Mouse (Mus musculus) MEL (cell line): ENCODE measurements at regions not wholly inside any gene's neighbourhood (a gene's known extent, or its start where the extent isn't known, plus 50 kb on each side); places are given as distances from the start of the nearest gene placed in this dataset.

Experiments
- DNase-seq: peaks from one replicate; pipeline ENCODE4 v3.0.0; 2011; ENCODE audit warnings: low read depth, low spot score
- H3K27ac ChIP-seq: 2 replicates; pipeline ENCODE4 v1.5.1; 2012; ENCODE audit warnings: low read depth, mild to moderate bottlenecking, control low read depth, low read length, moderate library complexity; ENCODE audit not compliant: control insufficient read depth
- H3K27me3 ChIP-seq, 2 experiments: fragments of 150-350 bp in 1 of 2; sonication (generic) in 1 of 2; 2 replicates each; pipeline ENCODE4 v1.6.1; 2012; ENCODE audit warnings: low read length in 2 of 2, mild to moderate bottlenecking in 2 of 2, improper control_type of control experiment in 1 of 2, moderate library complexity in 1 of 2; ENCODE audit not compliant: insufficient read depth in 2 of 2, control insufficient read depth in 1 of 2
- H3K36me3 ChIP-seq, 2 experiments: 2 replicates each; pipeline ENCODE4 v1.6.1; 2012 to 2014; ENCODE audit warnings: low read length in 2 of 2, improper control_type of control experiment in 1 of 2, inconsistent platforms in 1 of 2, mild to moderate bottlenecking in 1 of 2; ENCODE audit not compliant: insufficient read depth in 2 of 2, control insufficient read depth in 1 of 2
- H3K4me1 ChIP-seq, 2 experiments: fragments of 150-350 bp in 1 of 2; sonication (generic) in 1 of 2; 2 replicates each; pipeline ENCODE4 v1.6.1; 2012; ENCODE audit warnings: low read length in 2 of 2, improper control_type of control experiment in 1 of 2, mild to moderate bottlenecking in 1 of 2; ENCODE audit not compliant: insufficient read depth in 2 of 2, control insufficient read depth in 1 of 2
- H3K4me3 ChIP-seq, 2 experiments: fragments of 150-350 bp in 1 of 2; sonication (generic) in 1 of 2; 2 replicates each; pipeline ENCODE4 v1.5.1; 2012; ENCODE audit warnings: low read depth in 2 of 2, low read length in 2 of 2, mild to moderate bottlenecking in 2 of 2, moderate library complexity in 2 of 2, control low read depth in 1 of 2, improper control_type of control experiment in 1 of 2; ENCODE audit not compliant: control insufficient read depth in 1 of 2, insufficient read depth in 1 of 2
- H3K79me2 ChIP-seq: 2 replicates; pipeline ENCODE4 v1.6.1; 2012; ENCODE audit warnings: mild to moderate bottlenecking, low read length, moderate library complexity; ENCODE audit not compliant: control insufficient read depth, poor library complexity, insufficient read depth
- H3K9ac ChIP-seq: 2 replicates; pipeline ENCODE4 v1.6.1; 2012; ENCODE audit warnings: low read depth, mild to moderate bottlenecking, control low read depth, low read length, moderate library complexity; ENCODE audit not compliant: control insufficient read depth, poor library complexity, severe bottlenecking
- H3K9me3 ChIP-seq: fragments of 150-350 bp; sonication (generic); replicated peaks from 2 replicates; pipeline ENCODE4 v1.6.1; 2012; ENCODE audit warnings: mild to moderate bottlenecking, low read length, improper control_type of control experiment, moderate library complexity; ENCODE audit not compliant: insufficient read depth
- CHD1 ChIP-seq: IDR thresholded peaks from 2 replicates; pipeline ENCODE4 v1.6.1; 2012; ENCODE audit warnings: low read depth, mild to moderate bottlenecking, inconsistent platforms, low read length, improper control_type of control experiment
- E2F4 ChIP-seq: IDR thresholded peaks from 2 replicates; pipeline ENCODE4 v1.6.1; 2011; ENCODE audit warnings: low read depth, low read length, improper control_type of control experiment, borderline replicate concordance
- EP300 ChIP-seq, 2 experiments: IDR thresholded peaks; 2 replicates each; pipeline ENCODE4 v1.6.1; 2011; ENCODE audit warnings: improper control_type of control experiment in 2 of 2, low read length in 2 of 2, low read depth in 1 of 2, mild to moderate bottlenecking in 1 of 2
- ETS1 ChIP-seq: IDR thresholded peaks from 2 replicates; pipeline ENCODE4 v1.6.1; 2012; ENCODE audit warnings: low read depth, mild to moderate bottlenecking, inconsistent platforms, low read length, improper control_type of control experiment, moderate library complexity
- GABPA ChIP-seq: IDR thresholded peaks from 2 replicates; pipeline ENCODE4 v1.6.1; 2012; ENCODE audit warnings: low read depth, mild to moderate bottlenecking, inconsistent platforms, low read length, improper control_type of control experiment, moderate library complexity
- GATA1 ChIP-seq: IDR thresholded peaks from 2 replicates; pipeline ENCODE4 v1.6.1; 2011; ENCODE audit warnings: low read depth, low read length, improper control_type of control experiment
- JUND ChIP-seq: IDR thresholded peaks from 2 replicates; pipeline ENCODE4 v1.6.1; 2011; ENCODE audit warnings: low read depth, mild to moderate bottlenecking, improper control_type of control experiment, low read length
- MAX ChIP-seq: IDR thresholded peaks from 2 replicates; pipeline ENCODE4 v1.6.1; 2011; ENCODE audit warnings: low read length, improper control_type of control experiment
- MEF2A ChIP-seq: IDR thresholded peaks from 2 replicates; pipeline ENCODE4 v1.6.1; 2014; ENCODE audit warnings: low read depth, mild to moderate bottlenecking, inconsistent platforms, low read length, improper control_type of control experiment; ENCODE audit not compliant: poor library complexity, insufficient replicate concordance, severe bottlenecking; ENCODE audit errors: extremely low read depth
- MXI1 ChIP-seq: IDR thresholded peaks from 2 replicates; pipeline ENCODE4 v1.6.1; 2011; ENCODE audit warnings: mild to moderate bottlenecking, low read depth, low read length, improper control_type of control experiment
- NRF1 ChIP-seq: IDR thresholded peaks from 2 replicates; pipeline ENCODE4 v1.6.1; 2014; ENCODE audit warnings: low read depth, mild to moderate bottlenecking, inconsistent platforms, low read length, improper control_type of control experiment, moderate library complexity; ENCODE audit not compliant: poor library complexity, insufficient read depth, severe bottlenecking
- POLR2AphosphoS2 ChIP-seq: IDR thresholded peaks from 2 replicates; pipeline ENCODE4 v1.6.1; 2011; ENCODE audit warnings: low read length, improper control_type of control experiment
- RAD21 ChIP-seq: IDR thresholded peaks from 2 replicates; pipeline ENCODE4 v1.6.1; 2011; ENCODE audit warnings: mild to moderate bottlenecking, low read depth, low read length, improper control_type of control experiment
- SIN3A ChIP-seq: IDR thresholded peaks from 2 replicates; pipeline ENCODE4 v1.6.1; 2012; ENCODE audit warnings: low read length, improper control_type of control experiment, inconsistent platforms
- SMC3 ChIP-seq: IDR thresholded peaks from 2 replicates; pipeline ENCODE4 v1.6.1; 2011; ENCODE audit warnings: low read depth, low read length, improper control_type of control experiment
- TCF12 ChIP-seq: IDR thresholded peaks from 2 replicates; pipeline ENCODE4 v1.6.1; 2014; ENCODE audit warnings: low read depth, mild to moderate bottlenecking, inconsistent platforms, low read length, improper control_type of control experiment, moderate library complexity
- USF1 ChIP-seq: IDR thresholded peaks from 2 replicates; pipeline ENCODE4 v1.6.1; 2014; ENCODE audit warnings: low read depth, mild to moderate bottlenecking, inconsistent platforms, low read length, improper control_type of control experiment, moderate library complexity
- USF2 ChIP-seq, 2 experiments: IDR thresholded peaks; 2 replicates each; pipeline ENCODE4 v1.6.1; 2011 to 2012; ENCODE audit warnings: improper control_type of control experiment in 2 of 2, low read length in 2 of 2, borderline replicate concordance in 1 of 2, inconsistent platforms in 1 of 2, low read depth in 1 of 2, mild to moderate bottlenecking in 1 of 2; ENCODE audit not compliant: insufficient read depth in 1 of 2
- ZC3H11A ChIP-seq: IDR thresholded peaks from 2 replicates; pipeline ENCODE4 v1.6.1; 2012; ENCODE audit warnings: low read depth, mild to moderate bottlenecking, inconsistent platforms, low read length, improper control_type of control experiment
- ZKSCAN1 ChIP-seq: IDR thresholded peaks from 2 replicates; pipeline ENCODE4 v1.6.1; 2012; ENCODE audit warnings: low read depth, mild to moderate bottlenecking, inconsistent platforms, low read length, improper control_type of control experiment, moderate library complexity

DNA sequence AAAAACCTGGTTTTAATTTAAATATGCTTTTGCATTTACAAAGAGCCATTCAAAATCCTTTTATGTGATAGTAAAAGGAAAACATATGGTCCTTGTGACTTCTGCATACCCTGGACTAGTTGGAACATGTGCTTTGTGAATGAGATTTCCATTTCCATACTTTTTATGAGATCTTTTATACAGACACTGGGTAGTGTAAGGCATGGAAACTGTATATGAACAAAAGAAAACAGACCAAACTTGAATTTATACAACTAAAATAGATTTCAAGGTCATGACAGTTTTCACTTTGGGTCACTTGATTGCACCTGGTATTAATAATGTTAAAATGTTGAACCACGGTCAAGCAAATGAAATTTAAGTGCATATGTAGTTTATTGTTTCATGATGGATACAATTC is 138.5 kb downstream of the Slitrk6 start:
- TF ChIP-seq MAX (no peak), ZKSCAN1 (no peak), MXI1 (no peak), TCF12 (no peak), GATA1 (no peak), POLR2AphosphoS2 (no peak), ZC3H11A (no peak)
- TF ChIP-seq, all 39 proteins: peak for 0
- H3K27ac ChIP-seq: no peak overlapping the region
- DNase-seq: no peak
- no peaks in the 10 kb centered on the region for H3K79me2 ChIP-seq
- no peak overlapping the region for H3K4me3 ChIP-seq
- no peaks in the 10 kb centered on the region for H3K27me3 ChIP-seq
- no peak overlapping the region for H3K9ac ChIP-seq
- 0 out of 4 replicates have a peak, but pooled peaks cover 0 to 2% of the 10 kb centered on the region in 2 experiments for H3K36me3 ChIP-seq
- H3K4me1 ChIP-seq: peaks cover 0 to 3% of the 10 kb centered on the region in 2 experiments; a peak in 1 of 4 replicates
- H3K9me3 ChIP-seq: no peaks in the 10 kb centered on the region

DNA sequence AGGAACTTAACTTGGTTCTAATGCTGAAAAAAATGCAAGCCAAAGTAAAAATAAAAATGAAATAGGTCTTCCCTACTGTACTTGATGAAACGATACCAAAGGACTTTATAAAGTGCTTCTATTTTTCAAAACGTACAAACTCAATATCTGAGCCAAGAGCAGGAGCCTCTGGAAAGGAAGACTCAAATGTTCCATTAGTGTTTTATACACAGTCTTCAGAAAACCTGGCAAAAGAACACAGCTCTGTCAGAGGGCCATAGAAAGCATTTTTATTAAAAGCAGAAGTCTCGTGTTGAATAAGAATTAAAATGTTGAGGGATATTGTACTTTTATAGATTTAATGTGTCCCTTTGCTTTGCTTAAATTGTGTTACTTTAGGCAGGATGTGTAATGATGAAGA is 174.6 kb downstream of the Slitrk6 start:
- Histone ChIP-seq H3K4me1 (no peaks in the 10 kb centered on the region), H3K27me3 (no peaks in the 10 kb centered on the region), H3K9me3 (no peaks in the 10 kb centered on the region), H3K9ac (no peak overlapping the region), H3K27ac (no peak overlapping the region), H3K4me3 (no peak overlapping the region), H3K36me3 (no peaks in the 10 kb centered on the region), H3K79me2 (no peaks in the 10 kb centered on the region)
- no peak for DNase-seq
- TF ChIP-seq MEF2A (no peak), ETS1 (no peak), RAD21 (no peak), NRF1 (no peak), MAX (no peak; the same call in 1 of the 2 replicates), SIN3A (no peak), EP300 (IDR thresholded peaks at IDR 0.05; ENCODE audit: low read depth in 1 of 2, low read length in 2 of 2) (no peak), USF1 (no peak), JUND (no peak), SMC3 (no peak), GATA1 (no peak), CHD1 (no peak), E2F4 (no peak), GABPA (no peak), USF2 (IDR thresholded peaks at IDR 0.05; ENCODE audit: borderline replicate concordance in 1 of 2, insufficient read depth in 1 of 2, low read depth in 1 of 2, low read length in 2 of 2) (no peak)
